Mouse (Mus musculus) CD4-positive, CD25-positive, alpha-beta regulatory T cell, adult 4 months (primary cell): ENCODE measurements around the gene Rab40c. TPM values are rescaled to one million over a fixed set of nuclear protein-coding genes. Genes with fewer than 3 reads are reported as not detected.

Source experiments
- ATAC-seq: one replicate; pipeline ENCODE4 v1.8.0; 2017
- polyA plus RNA-seq, 2 experiments: library from polyadenylated mRNA; unstranded; fragments of 100-300 nt; shearing (Covaris generic); gene quantifications; one replicate each; pipeline ENCODE4 v1.2.1; 2017

Rab40c gene
- polyA plus RNA-seq, 2 experiments from 2014 or later = 6.6 to 7.3 TPM

DNA sequence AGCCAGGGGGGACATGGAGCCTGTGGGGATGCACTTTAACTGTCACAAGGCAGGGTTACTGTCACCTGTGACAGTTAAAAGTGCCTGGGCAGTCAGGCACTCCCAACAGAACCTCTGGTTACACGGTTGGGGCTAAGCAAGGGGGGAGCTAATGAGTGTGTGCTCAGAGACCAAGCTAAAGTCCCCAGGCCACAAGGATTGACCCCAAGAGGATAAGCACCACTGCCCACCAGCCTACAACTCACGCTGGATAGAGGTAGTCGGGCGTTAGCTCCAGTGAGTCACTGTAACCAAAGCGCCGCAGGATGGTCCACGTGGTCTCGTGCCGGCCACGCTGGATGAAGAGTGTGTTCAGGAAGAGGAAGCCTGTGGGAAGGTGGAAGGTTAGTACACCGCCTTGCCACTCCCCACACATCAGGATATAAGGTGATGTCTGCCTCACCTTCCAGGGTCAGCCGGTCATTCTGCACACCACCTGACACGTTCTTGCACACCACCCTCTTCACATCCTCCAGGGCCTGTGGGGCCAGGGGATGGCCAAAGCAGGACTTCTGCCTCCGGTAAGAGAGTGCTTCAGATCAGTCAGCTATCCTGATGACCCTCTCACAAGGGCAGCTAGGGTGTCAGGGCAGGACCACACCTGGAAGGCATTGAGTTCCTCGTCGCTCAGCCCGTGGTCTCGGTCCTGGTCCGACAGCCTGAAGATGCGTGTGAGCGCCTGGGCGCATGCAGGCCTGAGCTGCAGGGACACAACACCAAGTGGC lies 78.2 kb downstream of the Rab40c start, which contains the start of gene Gm20683:
Gm20683 (minus strand) TSS at position 647 of the 764 bp plus-strand sequence.
- ATAC-seq = no peak

DNA sequence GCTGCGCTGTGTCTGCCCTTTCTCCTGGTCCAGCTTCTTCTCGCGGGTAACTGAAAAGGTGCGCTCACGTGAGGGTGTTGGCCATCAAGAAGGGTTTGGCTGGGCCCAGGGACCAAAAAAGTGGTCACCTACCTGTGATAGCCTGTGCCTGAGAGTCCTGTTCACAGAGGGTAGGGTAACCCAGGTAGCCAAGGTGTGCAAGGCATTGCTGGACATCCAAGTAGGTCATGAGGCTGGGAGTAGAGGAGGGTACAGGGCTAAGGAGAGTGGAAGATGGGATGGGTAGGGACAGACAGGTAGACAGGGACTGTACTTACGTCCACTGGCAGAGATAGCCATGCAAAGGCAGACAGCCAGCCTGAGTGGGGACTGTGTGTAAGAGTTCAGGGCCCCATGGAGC lies 79.0 kb downstream of the Rab40c start:
- ATAC-seq = no peak

DNA sequence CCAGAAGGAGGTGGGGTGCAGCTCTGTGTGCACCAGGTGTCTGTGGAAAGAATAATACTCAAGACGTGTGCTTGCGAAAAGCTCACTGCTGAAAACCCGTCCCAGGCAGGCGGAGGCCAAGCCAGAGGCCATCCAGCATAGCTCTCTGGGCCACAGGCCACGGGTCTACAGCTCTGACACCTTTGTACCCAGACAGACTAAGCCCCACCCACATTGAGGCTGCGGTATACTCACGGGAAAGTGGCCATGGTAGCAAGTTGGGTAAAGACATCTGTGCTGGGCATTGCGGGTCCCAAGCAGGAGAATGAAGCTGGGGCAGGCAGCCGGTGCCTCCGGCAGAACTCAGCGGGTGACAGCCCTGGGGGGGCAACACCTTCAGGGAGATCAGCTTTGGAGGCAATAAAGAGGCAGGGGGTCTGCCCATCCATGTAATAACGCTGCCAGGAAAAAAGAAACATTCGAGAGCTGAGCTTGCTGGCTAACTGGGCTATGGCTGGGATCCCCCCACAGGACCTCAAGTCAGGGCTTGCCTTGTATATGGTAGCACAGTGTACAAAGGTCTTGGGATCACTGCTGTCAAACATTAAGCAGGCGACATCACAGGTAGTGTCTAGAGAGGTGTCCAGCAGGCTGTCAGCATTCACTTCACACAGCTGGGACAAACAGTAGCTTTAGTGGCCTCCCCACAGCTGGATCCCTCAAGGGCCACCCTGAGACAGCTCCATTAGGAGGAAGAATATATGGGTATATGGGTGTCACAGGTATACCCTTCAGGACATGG lies 79.9 kb downstream of the Rab40c start:
- no peak for ATAC-seq

DNA sequence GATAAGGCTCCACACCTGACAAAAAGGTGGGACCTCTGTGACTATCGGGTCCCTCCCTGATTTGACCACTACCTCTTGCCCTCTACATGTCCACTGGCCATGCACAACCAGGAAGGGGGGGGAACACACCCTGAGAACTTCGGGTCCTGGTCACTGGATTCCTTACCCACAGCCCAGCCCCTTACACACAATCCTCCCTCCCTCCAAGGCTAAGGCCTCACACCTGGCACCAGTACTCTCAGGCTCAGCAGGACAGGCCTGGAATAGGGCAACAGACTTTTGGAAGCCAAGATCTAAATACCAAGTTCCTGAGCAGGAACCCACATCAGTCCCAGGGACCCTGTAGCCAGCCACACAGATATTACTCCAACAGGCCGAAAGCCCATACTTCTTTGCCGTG lies 80.6 kb downstream of the Rab40c start:
- no peak for ATAC-seq

DNA sequence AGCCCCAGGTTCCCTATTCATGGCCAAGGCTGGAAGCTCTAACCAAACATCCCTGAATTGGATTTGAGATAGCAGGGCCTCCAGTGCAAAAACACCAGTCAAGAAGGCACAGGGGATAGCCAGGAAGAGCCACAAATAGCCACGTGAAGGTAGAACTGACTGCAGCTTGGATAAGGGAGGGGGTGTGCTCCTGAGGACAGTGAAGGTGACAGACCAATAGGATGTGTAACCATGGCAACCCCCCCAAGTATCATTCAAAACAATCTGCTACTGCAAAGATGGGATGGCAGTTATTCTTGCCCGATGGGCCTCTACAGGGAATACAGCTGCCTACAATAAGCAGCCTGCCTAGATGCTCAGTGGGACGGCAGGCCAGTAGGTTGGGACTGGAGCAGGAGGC lies 82.0 kb downstream of the Rab40c start:
- ATAC-seq = no peak

DNA sequence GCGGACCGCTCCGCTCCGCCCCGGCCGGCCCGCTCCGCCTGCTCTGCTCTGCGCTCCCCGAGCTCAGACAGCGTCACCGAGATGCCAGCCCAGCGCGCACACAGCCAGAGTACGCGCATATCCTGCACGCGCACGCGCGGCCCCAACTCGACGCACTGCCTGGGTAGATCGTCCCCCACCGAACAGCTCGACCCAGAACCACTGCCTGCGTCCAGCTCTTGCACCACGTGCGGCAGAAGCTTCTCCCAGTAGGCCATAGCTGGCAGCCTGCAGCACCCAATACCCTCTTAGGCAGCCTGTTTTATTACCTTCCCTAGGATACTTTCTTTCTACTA lies 82.5 kb downstream of the Rab40c start, which contains the start of gene Rhbdl1:
Rhbdl1 (minus strand) TSS at position 220 of the 335 bp plus-strand sequence.
- no peak for ATAC-seq

DNA sequence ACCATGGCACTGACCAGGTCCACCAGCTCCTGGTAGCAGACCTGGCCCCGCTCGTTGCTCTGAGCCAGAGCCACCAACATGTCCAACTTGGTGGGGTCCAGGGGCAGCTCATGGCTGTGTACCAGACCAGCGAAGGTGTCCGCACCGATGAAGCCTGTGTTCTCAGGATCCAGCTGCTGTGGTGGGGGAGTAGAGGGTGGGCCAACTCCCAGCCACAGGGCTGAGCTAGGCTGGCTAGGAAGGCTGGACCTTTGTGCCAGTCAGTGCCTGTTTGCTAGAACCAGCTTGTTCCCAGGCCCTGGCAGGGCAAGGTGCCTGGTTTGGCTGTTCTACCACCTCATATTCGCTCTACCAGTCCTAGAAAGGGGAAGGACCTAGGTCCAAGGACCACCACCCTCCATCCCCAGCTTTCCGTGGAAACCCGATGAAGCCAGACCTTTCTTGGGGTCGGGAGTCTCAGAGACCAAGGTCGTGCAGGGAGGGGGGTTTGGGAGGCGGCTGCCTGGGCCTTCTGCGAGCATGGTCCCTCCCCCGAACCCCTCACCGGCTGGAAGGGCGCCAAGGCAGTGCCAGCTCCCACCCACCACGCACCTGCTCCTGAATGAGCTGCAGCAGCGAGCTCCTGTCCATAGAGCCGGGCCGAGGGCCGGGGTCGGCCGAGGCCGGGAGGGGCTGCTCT lies 83.0 kb downstream of the Rab40c start:
- no peak for ATAC-seq

DNA sequence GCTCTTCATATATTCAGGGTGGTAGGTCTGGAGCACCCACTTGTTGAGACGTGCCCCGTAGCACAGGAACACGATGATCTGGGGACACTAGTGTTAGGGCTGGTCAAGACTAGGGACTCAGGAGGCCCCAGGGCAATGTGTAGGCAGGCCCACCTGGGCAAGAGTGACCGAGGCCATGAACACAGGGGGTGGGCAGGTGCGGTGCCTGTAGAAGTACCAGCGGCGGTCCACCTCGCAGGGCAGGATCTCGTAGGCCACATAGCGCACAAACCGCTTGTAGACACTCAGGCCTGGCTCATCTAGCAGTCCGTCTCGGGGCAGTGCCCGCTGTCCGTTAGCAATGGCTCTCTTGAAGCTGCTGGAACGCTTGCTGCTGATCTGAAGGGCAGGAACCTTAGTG lies 83.7 kb downstream of the Rab40c start:
- no peak for ATAC-seq

DNA sequence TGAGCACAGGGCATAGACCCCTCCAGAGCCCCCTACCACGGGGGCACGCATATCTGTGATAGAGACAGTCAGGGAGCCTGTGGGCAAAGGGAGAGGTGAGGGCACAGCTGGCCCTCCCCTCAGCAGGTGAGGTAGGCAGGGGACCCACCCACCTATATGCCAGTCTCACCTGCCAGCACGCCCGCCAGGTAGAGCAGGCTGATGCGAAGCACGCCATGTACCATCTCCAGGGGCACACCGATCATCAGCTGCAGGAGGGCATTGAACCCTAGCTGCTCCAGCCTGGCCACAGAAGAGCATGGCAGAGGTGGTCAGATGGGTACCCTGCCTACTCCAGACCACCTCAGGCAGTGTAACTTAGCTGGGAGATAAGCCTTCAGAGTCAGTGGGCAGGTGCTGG lies 84.2 kb downstream of the Rab40c start:
- no peak for ATAC-seq

DNA sequence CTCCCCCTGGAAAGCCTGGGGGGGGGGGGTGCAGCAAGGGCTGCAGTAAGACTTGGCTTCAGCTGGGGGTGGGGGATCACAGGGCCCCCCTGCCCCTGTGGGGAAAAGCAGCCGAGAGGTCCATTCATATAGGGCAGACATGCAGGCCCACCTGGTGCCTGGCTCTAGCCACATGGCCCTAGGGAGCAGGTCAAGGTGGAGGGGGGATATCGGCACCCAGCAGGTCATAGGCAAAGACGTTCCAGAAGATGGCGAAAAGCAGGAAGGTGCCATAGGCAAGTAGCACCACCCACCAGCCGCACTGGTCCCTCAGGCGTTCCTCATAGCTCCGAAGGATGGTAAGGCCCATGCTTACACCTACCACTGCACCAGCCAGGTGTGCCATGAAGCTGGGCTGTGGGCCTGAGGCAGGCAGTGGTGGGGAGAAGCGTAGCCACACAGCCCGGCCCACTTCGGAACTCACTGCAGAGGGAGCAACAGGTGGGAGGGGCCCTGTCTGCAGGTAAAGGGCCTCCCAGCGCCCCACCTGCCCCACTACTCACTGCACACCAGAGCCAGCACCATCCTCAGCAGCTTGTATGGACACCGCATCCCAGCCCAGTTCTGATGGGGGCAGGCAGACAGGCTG lies 84.8 kb downstream of the Rab40c start:
- ATAC-seq = no peak

DNA sequence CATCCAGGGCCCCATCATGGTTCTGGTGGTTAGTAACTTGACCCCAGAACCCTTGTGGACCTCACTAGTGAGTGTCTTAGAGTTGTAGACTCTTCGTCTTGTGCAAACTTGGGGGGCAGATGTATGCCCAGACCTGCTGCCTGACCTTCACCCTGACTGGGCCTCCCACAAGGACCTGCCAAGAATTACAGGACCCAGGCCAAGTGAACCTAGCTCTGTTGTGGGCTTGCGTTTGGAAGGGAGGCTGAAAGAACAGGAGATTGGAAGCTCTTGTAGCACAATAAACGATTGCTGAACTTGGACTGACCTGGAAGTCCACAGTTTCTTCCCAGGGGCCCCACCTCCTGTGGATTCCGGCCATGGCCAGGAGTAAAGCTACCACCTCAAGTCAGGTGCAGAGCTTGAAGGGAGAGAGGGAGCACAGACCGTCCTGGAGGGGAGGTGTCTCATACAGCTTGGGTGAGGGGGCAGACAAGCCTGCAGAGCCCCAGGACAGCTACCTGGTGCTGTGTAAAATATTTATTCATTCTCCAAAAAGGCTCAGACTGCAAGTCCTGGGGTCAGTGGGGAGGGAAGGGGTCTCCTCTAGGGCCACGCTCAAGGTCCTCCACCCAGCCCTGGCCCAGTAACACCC lies 85.4 kb downstream of the Rab40c start:
- ATAC-seq = no peak

DNA sequence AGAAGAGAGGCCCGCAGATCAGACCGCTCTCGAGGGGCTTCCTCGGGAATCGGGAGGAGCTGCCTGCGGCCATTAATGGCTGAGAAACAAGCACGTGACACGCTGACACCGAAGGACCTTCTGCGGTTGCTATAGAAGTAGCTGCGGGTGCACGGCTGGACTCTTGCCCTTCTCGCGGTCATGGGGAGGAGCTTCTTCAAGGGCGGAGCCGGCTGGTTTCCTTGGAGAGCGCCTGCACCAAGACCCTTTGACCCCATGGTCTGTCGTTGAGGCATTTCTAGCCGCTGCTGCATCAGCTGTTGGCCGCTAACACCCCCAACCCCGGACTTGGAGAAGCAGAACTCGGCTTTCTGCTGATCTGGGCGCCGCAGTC lies 86.2 kb downstream of the Rab40c start, which contains the start of gene Stub1:
Stub1 (minus strand) TSS at position 114 of the 373 bp plus-strand sequence.
- ATAC-seq = peak; percentile 21

DNA sequence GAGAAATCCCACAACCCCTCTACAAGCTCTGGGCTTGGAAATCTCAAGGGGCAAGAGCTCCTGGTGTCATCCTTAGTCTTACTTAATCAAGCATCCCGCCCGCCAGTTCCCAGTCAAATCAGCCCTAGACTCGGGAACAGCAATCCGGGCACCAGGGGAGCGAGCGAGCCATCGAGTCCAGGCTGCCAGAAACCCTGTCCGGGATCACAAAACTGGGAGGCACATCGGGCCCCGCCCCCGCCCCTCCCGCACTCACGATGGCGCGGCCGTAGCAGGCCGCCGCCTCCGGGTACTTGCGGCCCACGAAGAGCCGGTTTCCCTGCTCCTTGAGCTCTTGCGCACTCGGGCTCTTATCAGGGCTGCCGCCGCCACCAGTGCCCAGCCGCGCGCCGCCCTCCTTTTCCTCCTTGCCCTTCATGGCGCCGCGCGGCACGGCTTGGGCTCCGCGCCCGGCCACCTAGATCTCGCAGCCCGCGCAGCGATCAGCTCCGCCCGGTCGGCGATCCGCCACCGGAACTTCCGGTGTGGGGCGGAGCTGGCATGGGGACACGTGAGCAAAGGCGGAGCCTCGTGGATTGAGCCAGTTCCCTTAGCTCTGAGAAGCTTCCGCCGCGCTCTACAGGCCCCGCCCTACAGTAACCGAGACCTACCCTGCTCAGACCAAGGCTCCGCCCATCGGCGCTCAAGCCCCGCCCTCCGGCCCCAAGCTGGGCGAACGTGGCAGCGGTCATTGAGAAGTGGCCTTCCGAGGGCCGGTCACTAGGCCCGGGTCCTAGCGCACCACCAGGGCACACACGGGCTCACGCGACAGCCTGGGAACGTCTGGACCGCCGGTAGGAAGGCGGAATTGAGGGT lies 86.9 kb downstream of the Rab40c start:
- ATAC-seq = peak; percentile 93

Other genes with a start within 250 kb of the Rab40c start
- not detected for gene Gng13, start 202.6 kb downstream of the Rab40c start, polyA plus RNA-seq
- 1 to 10 TPM; 3.5 to 5.9 TPM for gene Chtf18, start 192.3 kb downstream of the Rab40c start, polyA plus RNA-seq
- 10 to 100 TPM; 12.8 to 16.8 TPM for gene Rpusd1, start 192.1 kb downstream of the Rab40c start, polyA plus RNA-seq
- not detected for gene Mslnl, start 183.7 kb downstream of the Rab40c start, polyA plus RNA-seq
- not detected for gene Msln, start 165.3 kb downstream of the Rab40c start, polyA plus RNA-seq
- 10 to 100 TPM; 21.4 to 29.8 TPM for gene Narfl, start 146.0 kb downstream of the Rab40c start, polyA plus RNA-seq
- gene Haghl, start 134.1 kb downstream of the Rab40c start, polyA plus RNA-seq = 10 to 100 TPM; 26.8 to 37.4 TPM
- 1 to 10 TPM in 1 of 2 experiments, under 1 TPM in 1; 0.28 to 1.4 TPM for gene Ccdc78, start 133.1 kb downstream of the Rab40c start, polyA plus RNA-seq
- gene Fam173a, start 126.8 kb downstream of the Rab40c start, polyA plus RNA-seq = 100 to 1,000 TPM; 192 to 257 TPM
- gene AC134908.4, start 124.1 kb downstream of the Rab40c start, polyA plus RNA-seq = not detected
- 1 to 10 TPM; 3.6 to 7.0 TPM for gene Metrn, start 122.6 kb downstream of the Rab40c start, polyA plus RNA-seq
- not detected for gene Fbxl16, start 110.6 kb downstream of the Rab40c start, polyA plus RNA-seq
- 10 to 100 TPM; 19.4 to 53.9 TPM for gene Wdr24, start 96.1 kb downstream of the Rab40c start, polyA plus RNA-seq
- gene Jmjd8, start 90.9 kb downstream of the Rab40c start, polyA plus RNA-seq = 10 to 100 TPM; 22.2 to 42.8 TPM
- gene Stub1, start 86.3 kb downstream of the Rab40c start, polyA plus RNA-seq = 10 to 100 TPM; 75.1 to 75.2 TPM
- not detected for gene Rhbdl1, start 82.4 kb downstream of the Rab40c start, polyA plus RNA-seq
- 1 to 10 TPM in 1 of 2 experiments, under 1 TPM in 1; 0.79 to 1.7 TPM for gene Gm20683, start 78.0 kb downstream of the Rab40c start, polyA plus RNA-seq
- gene Rhot2, start 74.9 kb downstream of the Rab40c start, polyA plus RNA-seq = 10 to 100 TPM; 19.1 to 47.0 TPM
- gene Wdr90, start 58.2 kb downstream of the Rab40c start, polyA plus RNA-seq = 1 to 10 TPM; 3.4 to 6.8 TPM
- 1 to 10 TPM; 2.7 to 5.5 TPM for gene Mcrip2, start 51.0 kb downstream of the Rab40c start, polyA plus RNA-seq
- gene Mettl26, start 44.7 kb downstream of the Rab40c start, polyA plus RNA-seq = 100 to 1,000 TPM in 1 of 2 experiments, 10 to 100 TPM in 1; 82.7 to 124 TPM
- gene Wfikkn1, start 38.9 kb downstream of the Rab40c start, polyA plus RNA-seq = 1 to 10 TPM in 1 of 2 experiments, under 1 TPM in 1; 0.94 to 1.3 TPM
- 10 to 100 TPM; 27.8 to 49.3 TPM for gene Pigq, start 25.2 kb upstream of the Rab40c start, polyA plus RNA-seq
- not detected for gene Nhlrc4, start 25.2 kb upstream of the Rab40c start, polyA plus RNA-seq
- not detected for gene A930017K11Rik, start 32.8 kb upstream of the Rab40c start, polyA plus RNA-seq
- gene Capn15, start 66.1 kb upstream of the Rab40c start, polyA plus RNA-seq = 1 to 10 TPM; 5.3 to 6.6 TPM
- 1 to 10 TPM; 1.8 to 2.3 TPM for gene Rab11fip3, start 149.8 kb upstream of the Rab40c start, polyA plus RNA-seq
- 10 to 100 TPM; 27.7 to 35.1 TPM for gene Decr2, start 170.6 kb upstream of the Rab40c start, polyA plus RNA-seq
- gene Nme4, start 175.9 kb upstream of the Rab40c start, polyA plus RNA-seq = under 1 TPM; 0.32 to 0.95 TPM
- 1 to 10 TPM; 5.9 to 8.2 TPM for gene Tmem8, start 193.6 kb upstream of the Rab40c start, polyA plus RNA-seq
- gene Mrpl28, start 203.8 kb upstream of the Rab40c start, polyA plus RNA-seq = 100 to 1,000 TPM; 111 to 138 TPM
- gene Axin1, start 219.0 kb upstream of the Rab40c start, polyA plus RNA-seq = 10 to 100 TPM; 13.3 to 17.5 TPM